Mouse (Mus musculus): Measurements from ENCODE around the gene Smpd2.

GRCm38 (mm10) chr10:41449684-41450083, 40.5 kb downstream of the Smpd2 start:
- TF ChIP-seq CTCF (conservative IDR thresholded peaks at IDR 0.05 in 1 of 2, IDR thresholded peaks at IDR 0.05 in 1 of 2; ENCODE audit: low read depth in 2 of 2, low read length in 2 of 2), result no peak
- no peak for TF ChIP-seq NELFE (IDR thresholded peaks at IDR 0.05; ENCODE audit: low read depth, low read length)
- TF ChIP-seq POLR2A (IDR thresholded peaks at IDR 0.05; ENCODE audit: low read depth, low read length), result no peak
- no peak for TF ChIP-seq ZMIZ1 (IDR thresholded peaks at IDR 0.05; ENCODE audit: low read depth, low read length)
- TF ChIP-seq MYC (IDR thresholded peaks at IDR 0.05; ENCODE audit: low read depth, low read length), result no peak
- TF ChIP-seq KAT2A (IDR thresholded peaks at IDR 0.05; ENCODE audit: insufficient replicate concordance, low read length), result no peak
- TF ChIP-seq ZKSCAN1 (IDR thresholded peaks at IDR 0.05; ENCODE audit: borderline replicate concordance, low read depth, low read length), result no peak
- TF ChIP-seq USF1 (IDR thresholded peaks at IDR 0.05; ENCODE audit: low read depth, low read length), result no peak
- TF ChIP-seq SIN3A (IDR thresholded peaks at IDR 0.05; ENCODE audit: low read length), result no peak
- TF ChIP-seq RAD21 (IDR thresholded peaks at IDR 0.05; ENCODE audit: low read depth, low read length), result no peak
- no peak for TF ChIP-seq CHD2 (IDR thresholded peaks at IDR 0.05; ENCODE audit: low read length)

All from CH12.LX (cell line).